Mouse (Mus musculus) stomach, embryonic 16.5 days (tissue): ENCODE measurements around the gene Fam168b. TPM values are rescaled to one million over a fixed set of nuclear protein-coding genes. Genes with fewer than 3 reads are reported as not detected.
A peak's percentile ranks its signal among the peaks of the same experiment; 100 is the strongest.

Experiments
- ATAC-seq: fragments of 200-750 bp; cut with Nextera tagmentation; 2 replicates; pipeline ENCODE4 v1.8.0; 2017; ENCODE audit warnings: moderate number of reproducible peaks, moderate TSS enrichment; ENCODE audit not compliant: insufficient read depth, low FRiP score
- H3K27ac ChIP-seq: fragments of 300-500 bp; sonication (generic); 2 replicates; pipeline ENCODE4 v1.5.1; 2014; ENCODE audit warnings: low read length
- H3K27me3 ChIP-seq: fragments of 300-500 bp; sonication (generic); 2 replicates; pipeline ENCODE4 v1.6.1; 2014; ENCODE audit warnings: low read length, control low read depth, mixed read lengths; ENCODE audit not compliant: control insufficient read depth, insufficient read depth
- H3K36me3 ChIP-seq: fragments of 300-500 bp; sonication (generic); 2 replicates; pipeline ENCODE4 v1.6.1; 2014; ENCODE audit warnings: low read length; ENCODE audit not compliant: control insufficient read depth, insufficient read depth
- H3K4me1 ChIP-seq: fragments of 300-500 bp; sonication (generic); 2 replicates; pipeline ENCODE4 v1.6.1; 2014; ENCODE audit warnings: low read length, control low read depth, mixed read lengths; ENCODE audit not compliant: control insufficient read depth, insufficient read depth
- H3K4me2 ChIP-seq: fragments of 300-500 bp; sonication (generic); 2 replicates; pipeline ENCODE4 v1.6.1; 2014; ENCODE audit warnings: low read depth, low read length, mixed read lengths
- H3K4me3 ChIP-seq: fragments of 300-500 bp; sonication (generic); replicated peaks from 2 replicates; pipeline ENCODE4 v1.5.1; 2014; ENCODE audit warnings: mild to moderate bottlenecking, low read length
- H3K9ac ChIP-seq: fragments of 300-500 bp; sonication (generic); 2 replicates; pipeline ENCODE4 v1.6.1; 2014; ENCODE audit warnings: low read length
- H3K9me3 ChIP-seq: fragments of 300-500 bp; sonication (generic); replicated peaks from 2 replicates; pipeline ENCODE4 v1.6.1; 2016; ENCODE audit warnings: low read length, control low read depth; ENCODE audit not compliant: control insufficient read depth
- WGBS: fragments of 180-500 bp; shearing (Covaris S2); extraction: QIAGEN DNeasy Blood & Tissue Kit; methylation state at CpG from one replicate; pipeline ENCODE4 v1.1.7; 2014; 5-methylcytosine and 5-hydroxymethylcytosine counted together
- polyA plus RNA-seq: library from polyadenylated mRNA; unstranded; fragments of >200 nt; fragmentation: Nextera tagmentation; extraction: Ambion mirVana; gene quantifications from 2 replicates; pipeline ENCODE4 v1.2.1, GENCODE M21; 2015

The Fam168b gene
- polyA plus RNA-seq: 45.7 and 46.2 TPM in 2 replicates

DNA sequence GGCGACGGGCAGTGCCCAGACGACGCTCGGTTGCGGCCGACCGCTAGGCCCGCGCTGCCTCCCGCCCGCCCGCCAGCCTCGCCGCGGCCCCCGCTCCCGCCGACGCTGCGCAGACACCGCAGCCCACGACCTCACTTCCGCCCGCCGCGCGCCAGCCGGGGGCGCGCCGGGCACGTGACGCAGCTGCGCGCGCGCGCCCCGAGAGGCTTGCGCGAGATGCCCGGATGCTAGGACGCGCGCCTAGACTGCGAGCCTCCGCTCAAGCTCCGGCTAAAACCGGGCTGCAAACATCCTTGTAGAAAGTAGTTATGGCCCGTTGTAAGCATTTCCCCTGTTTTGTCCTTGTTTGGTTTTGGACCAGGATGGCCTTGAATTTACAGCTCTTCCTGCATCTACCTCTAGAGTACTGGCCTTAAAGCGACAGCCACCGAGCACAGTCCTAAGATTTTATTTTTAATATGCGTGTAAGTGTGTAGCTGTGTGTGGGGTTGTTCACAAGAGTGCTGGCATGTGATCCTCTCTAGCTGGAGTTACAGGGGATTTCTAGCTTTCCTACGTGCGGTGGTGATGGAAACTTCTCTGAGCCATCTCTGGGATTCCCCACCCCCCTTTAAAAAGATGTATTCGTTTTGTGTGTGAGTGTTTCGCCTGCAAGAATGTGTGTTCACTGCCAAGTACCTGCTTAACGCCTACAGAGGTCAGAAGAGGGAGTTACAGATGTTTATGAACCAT, at the start of gene Fam168b:
TSS of gene Fam168b (minus strand) at position 179 of the 732 bp plus-strand sequence.
- peak within 1 kb of the TSS; percentile 95 for H3K9ac ChIP-seq
- H3K4me2 ChIP-seq: peak within 1 kb of the TSS; percentile 92
- H3K4me3 ChIP-seq: peak within 1 kb of the TSS; percentile 73
- H3K27ac ChIP-seq: peak within 1 kb of the TSS; percentile 98
- no peaks in the 10 kb centered on the region for H3K9me3 ChIP-seq
- H3K36me3 ChIP-seq: no peaks in the 10 kb centered on the region
- peak; percentile 95 for ATAC-seq
- peaks cover 29% of the 10 kb centered on the region for H3K4me1 ChIP-seq
- WGBS: under 1% methylated on average over 49 of the region's 59 CpGs
- H3K27me3 ChIP-seq: no peaks in the 10 kb centered on the region

GRCm38 (mm10) chr1:34892466-34892865, 49.6 kb upstream of the Fam168b start:
- H3K27me3 ChIP-seq: no peaks in the 10 kb centered on the region
- no peaks in the 10 kb centered on the region for H3K36me3 ChIP-seq
- WGBS: 38% methylated on average over 3 of the region's 3 CpGs
- H3K27ac ChIP-seq: no peak overlapping the region
- no peak overlapping the region for H3K9ac ChIP-seq
- ATAC-seq: no peak
- H3K9me3 ChIP-seq: no peaks in the 10 kb centered on the region
- H3K4me3 ChIP-seq: no peak overlapping the region
- no peak overlapping the region for H3K4me2 ChIP-seq
- no peaks in the 10 kb centered on the region for H3K4me1 ChIP-seq

DNA sequence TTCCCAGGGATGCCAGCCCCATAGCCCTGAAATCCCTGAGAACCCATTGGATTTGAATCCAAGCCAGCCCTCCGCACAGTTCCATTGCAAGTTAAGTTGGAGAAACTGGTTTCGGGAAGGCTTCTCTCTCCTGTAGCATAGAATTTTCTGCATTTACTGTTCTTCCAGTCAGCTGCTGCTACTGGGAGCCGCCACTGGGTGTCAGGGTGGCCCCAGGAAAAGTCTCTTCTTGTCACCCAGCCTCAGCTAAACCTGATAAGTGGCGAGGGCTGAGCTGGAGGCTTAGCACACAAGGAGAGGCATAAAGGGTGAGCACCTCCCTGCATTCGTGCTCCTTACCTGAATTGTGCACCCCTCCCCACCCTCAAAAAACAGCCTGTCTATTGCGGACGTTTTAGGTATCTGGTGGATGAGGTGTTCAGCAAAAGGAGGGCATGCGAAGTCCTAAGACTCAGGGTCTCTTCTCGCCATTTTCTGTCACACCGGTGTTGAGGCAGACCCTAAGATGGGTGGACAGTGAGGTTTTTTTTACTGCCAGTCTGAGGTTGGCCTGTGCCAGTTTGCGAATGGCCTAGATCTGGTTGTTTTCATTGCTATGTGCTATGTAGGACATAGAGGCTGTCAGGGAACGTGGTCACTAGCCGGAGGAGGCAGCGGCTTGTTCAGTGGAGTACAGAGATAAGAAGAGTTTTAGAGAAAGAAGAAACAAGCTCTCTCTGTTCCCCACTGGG, 48.9 kb upstream of the Fam168b start:
- H3K27ac ChIP-seq: no peak overlapping the region
- H3K36me3 ChIP-seq: no peaks in the 10 kb centered on the region
- ATAC-seq: no peak
- 50% methylated on average over 14 of the region's 14 CpGs for WGBS
- H3K4me3 ChIP-seq: no peak overlapping the region
- no peaks in the 10 kb centered on the region for H3K27me3 ChIP-seq
- no peaks in the 10 kb centered on the region for H3K4me1 ChIP-seq
- H3K4me2 ChIP-seq: no peak overlapping the region
- H3K9ac ChIP-seq: no peak overlapping the region
- no peaks in the 10 kb centered on the region for H3K9me3 ChIP-seq

- H3K36me3 ChIP-seq: no peaks in the 10 kb centered on the region
- H3K4me1 ChIP-seq: no peaks in the 10 kb centered on the region
- no peak overlapping the region for H3K9ac ChIP-seq
- H3K4me3 ChIP-seq: no peak overlapping the region
- no peaks in the 10 kb centered on the region for H3K27me3 ChIP-seq
- no peak overlapping the region for H3K4me2 ChIP-seq
- no peak overlapping the region for H3K27ac ChIP-seq
- no peak for ATAC-seq
- H3K9me3 ChIP-seq: no peaks in the 10 kb centered on the region
Observed at GRCm38 (mm10) chr1:34883776-34884175, 40.9 kb upstream of the Fam168b start.

GRCm38 (mm10) chr1:34879611-34880010, 36.7 kb upstream of the Fam168b start:
- H3K27me3 ChIP-seq: no peaks in the 10 kb centered on the region
- no peak for ATAC-seq
- 65% methylated on average over 6 of the region's 6 CpGs for WGBS
- H3K4me2 ChIP-seq: no peak overlapping the region
- no peaks in the 10 kb centered on the region for H3K36me3 ChIP-seq
- H3K27ac ChIP-seq: no peak overlapping the region
- H3K4me1 ChIP-seq: no peaks in the 10 kb centered on the region; the same call in 1 of the 2 replicates
- H3K9ac ChIP-seq: no peak overlapping the region
- H3K4me3 ChIP-seq: no peak overlapping the region
- no peaks in the 10 kb centered on the region for H3K9me3 ChIP-seq

DNA sequence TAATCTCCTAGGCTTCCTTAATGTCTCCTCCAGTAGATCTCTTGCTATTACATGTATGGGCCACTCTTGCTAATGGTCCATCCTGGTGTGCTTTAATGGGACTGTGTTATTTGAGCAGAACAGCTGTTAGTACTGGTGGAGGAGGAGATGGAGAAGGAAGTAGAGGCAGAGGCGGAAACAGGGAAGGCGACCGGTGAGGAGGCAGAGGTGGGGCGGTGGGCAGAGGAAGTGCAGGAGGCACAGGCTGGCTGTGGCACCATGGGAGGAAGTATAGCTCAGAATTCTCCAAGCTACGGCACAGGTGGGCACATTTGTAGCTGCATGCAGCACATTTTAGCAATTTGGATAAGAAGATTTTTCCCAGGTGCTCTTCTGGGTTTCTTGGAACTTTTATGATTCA, 30.7 kb upstream of the Fam168b start:
- no peaks in the 10 kb centered on the region for H3K27me3 ChIP-seq
- peaks cover 9% of the 10 kb centered on the region for H3K36me3 ChIP-seq
- WGBS: 79% methylated on average over 5 of the region's 5 CpGs
- no peak overlapping the region for H3K27ac ChIP-seq
- H3K9ac ChIP-seq: no peak overlapping the region
- H3K4me1 ChIP-seq: no peaks in the 10 kb centered on the region; the same call in 1 of the 2 replicates
- no peaks in the 10 kb centered on the region for H3K9me3 ChIP-seq
- no peak overlapping the region for H3K4me2 ChIP-seq
- no peak overlapping the region for H3K4me3 ChIP-seq
- no peak for ATAC-seq

GRCm38 (mm10) chr1:34871170-34871569, 28.3 kb upstream of the Fam168b start:
- peaks cover 9% of the 10 kb centered on the region for H3K36me3 ChIP-seq
- H3K4me2 ChIP-seq: no peak overlapping the region
- no peak overlapping the region for H3K4me3 ChIP-seq
- H3K27ac ChIP-seq: no peak overlapping the region
- WGBS: 95% methylated on average over 9 of the region's 9 CpGs
- no peaks in the 10 kb centered on the region for H3K4me1 ChIP-seq
- H3K9ac ChIP-seq: no peak overlapping the region
- ATAC-seq: no peak
- H3K27me3 ChIP-seq: no peaks in the 10 kb centered on the region
- H3K9me3 ChIP-seq: no peaks in the 10 kb centered on the region

DNA sequence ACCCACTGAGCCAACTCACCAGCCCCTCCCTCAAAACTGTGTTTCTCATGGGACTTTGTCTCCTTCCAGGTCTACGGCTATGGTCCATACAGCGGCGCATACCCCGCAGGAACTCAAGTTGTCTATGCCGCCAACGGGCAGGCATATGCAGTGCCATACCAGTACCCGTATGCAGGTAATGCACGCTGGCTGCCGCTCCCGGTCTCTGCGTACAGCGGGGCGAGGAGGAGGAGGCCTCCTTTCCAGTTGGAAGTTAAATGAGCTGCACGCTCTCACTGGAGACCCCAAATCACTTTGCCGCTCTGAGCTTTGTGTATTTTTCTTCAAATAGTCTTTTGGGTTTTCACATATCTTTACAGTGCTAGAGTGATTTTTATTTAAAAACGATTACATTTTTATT, 26.4 kb upstream of the Fam168b start:
- Histone ChIP-seq H3K4me3 (no peak overlapping the region), H3K27me3 (no peaks in the 10 kb centered on the region), H3K27ac (no peak overlapping the region), H3K36me3 (peaks cover 9% of the 10 kb centered on the region), H3K9ac (no peak overlapping the region), H3K4me1 (no peaks in the 10 kb centered on the region), H3K4me2 (no peak overlapping the region), H3K9me3 (no peaks in the 10 kb centered on the region)
- ATAC-seq: no peak
- WGBS: 94% methylated on average over 16 of the region's 16 CpGs

DNA sequence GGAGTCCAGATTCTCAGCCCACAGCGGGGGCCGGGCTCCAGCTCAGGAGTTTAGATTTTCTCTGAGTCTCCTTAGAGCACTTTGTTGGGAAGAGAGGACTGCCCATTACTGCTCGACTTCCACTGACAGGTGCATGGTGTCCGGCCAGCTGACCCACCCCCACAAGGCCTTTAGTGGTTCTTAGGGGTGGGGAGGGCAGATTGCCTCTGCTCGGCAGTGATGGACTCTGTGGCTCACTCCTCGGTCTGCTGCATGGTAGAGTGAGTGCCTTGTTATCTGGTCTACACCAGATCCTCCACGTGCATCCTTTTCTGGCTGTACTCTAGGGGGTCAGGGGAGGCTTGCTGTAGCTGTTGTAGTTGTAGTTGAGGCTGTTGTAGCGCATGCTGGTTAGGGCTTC, 25.5 kb upstream of the Fam168b start:
- Histone ChIP-seq H3K36me3 (peaks cover 9% of the 10 kb centered on the region), H3K4me3 (no peak overlapping the region), H3K4me1 (no peaks in the 10 kb centered on the region), H3K27me3 (no peaks in the 10 kb centered on the region), H3K9me3 (no peaks in the 10 kb centered on the region), H3K27ac (no peak overlapping the region), H3K9ac (no peak overlapping the region), H3K4me2 (no peak overlapping the region)
- ATAC-seq: no peak
- WGBS: 87% methylated on average over 8 of the region's 8 CpGs
